Mouse (Mus musculus) CD4-positive helper T cell, adult 2 months (primary cell): Measurements from ENCODE around the gene Twsg1.

Experiments used
- DNase-seq: peaks from one replicate; pipeline ENCODE4 v3.0.0-alpha.2; 2012; ENCODE audit warnings: low read depth, missing footprints, low spot score

Twsg1 gene

DNA sequence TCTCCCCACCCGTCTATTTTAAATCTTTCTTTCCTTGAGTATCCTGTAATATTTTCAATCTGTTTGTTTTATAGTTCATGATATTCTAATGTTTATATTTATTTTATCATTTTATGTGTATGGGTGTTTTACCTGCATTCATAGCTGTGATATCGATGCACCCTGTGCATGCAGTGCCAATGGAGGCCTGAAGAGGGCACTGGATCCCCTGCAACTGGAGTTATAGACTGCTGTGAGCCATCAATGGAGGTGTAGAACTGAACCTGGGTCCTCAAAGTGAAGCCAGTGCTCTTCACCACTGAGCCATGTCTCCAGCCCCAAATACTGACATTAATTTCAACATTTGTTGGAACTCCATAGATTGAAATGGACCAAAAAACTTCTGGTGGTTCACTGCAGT, 17.3 kb downstream of the Twsg1 start:
- DNase-seq: no peak

DNA sequence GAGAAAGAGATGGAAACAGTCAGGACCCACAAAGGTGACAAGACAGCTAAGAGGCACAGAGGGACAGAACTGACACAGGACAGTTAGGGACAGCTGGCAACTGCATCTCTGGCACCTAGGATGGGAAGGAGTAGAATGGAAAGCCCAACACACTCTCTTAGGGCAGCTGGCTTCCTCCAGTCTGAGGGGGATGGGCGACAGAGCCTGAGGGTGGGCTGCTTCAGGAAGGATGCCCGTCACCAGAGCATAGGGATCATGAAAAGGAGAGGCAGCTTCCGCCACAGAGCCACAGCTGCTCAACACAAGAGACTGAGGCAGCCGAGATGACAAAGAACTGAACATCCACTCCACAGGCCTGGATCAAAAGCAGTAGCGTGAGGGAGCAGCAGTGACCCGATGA, 19.5 kb downstream of the Twsg1 start:
- DNase-seq: no peak

DNA sequence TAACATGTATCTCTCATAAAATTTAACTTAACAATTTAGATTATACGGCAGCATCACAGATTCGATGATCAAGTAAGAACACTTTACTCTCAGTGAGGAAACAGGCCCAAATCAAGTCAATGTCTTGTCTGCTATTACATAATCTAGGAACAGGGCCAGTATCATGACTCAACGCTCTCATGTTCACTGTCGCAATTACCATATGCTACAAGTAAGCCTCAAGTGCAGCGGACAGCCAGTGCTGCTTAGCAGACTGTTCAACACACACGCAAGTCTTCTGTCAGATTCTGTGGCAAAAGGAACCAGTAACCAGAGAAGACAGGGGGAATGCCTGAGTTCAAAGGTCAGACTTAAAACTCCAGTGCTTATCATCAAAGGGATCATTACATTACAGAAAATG, 20.1 kb downstream of the Twsg1 start:
- DNase-seq: no peak

DNA sequence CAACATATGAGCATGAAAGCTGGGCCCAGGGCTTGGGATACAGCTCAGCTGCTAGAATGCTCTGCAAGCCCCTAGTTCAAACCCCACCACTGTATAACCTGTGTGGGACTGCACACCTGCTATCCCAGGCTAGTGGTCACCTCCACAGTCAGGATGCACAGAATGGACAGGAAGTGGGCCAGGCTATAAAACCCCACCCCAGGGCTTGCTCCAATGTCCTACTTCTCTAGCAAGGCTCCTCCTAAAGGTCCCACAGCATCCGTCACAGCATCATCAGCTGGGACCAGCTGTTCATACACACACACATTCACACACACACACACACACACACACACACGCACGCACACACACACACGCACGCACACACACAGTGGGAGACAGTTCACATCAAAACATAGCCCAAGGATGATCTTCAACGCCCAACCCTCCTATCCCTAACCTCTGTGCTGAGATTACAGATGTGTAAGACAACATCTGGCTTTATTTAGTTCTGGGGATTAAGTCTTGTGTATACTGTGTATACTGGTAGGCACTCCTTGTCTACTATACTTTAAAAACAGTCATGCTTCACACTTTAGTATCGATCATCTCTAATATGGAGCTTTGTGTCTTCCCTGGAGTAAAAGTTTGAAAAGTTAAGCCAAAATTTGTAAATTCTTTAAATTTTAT, 20.7 kb downstream of the Twsg1 start:
- no peak for DNase-seq

DNA sequence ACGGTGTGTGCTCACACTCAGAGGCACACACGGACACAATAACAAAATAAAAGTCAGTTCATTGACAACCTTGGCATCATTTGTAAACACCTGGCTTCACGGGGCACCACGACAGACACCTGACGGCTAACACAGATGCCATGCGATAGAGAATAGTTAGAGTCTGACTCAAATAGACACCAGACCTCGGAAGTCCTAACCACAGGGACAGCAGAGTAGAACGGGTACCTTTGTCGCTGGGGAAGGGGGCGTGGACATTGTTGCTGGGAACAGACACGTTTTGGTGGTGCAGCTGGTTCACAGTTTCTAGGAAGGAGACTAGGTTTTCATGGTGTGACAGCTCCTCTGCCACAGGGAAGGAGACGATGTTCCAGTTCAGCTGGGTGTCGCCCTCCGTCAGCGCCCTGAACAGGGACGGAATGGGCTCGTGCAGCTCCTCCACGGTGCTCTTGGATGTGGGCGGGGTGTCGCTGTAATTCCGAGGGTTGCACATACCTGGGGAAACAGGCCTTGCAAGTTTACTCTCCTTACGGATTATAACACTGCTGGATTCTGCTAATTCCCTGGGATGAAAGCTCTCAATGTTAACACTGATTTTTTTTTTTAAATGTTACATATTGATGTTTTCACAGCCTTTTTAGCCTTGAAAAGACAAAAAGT, 21.6 kb downstream of the Twsg1 start:
- peak; percentile 60 for DNase-seq

DNA sequence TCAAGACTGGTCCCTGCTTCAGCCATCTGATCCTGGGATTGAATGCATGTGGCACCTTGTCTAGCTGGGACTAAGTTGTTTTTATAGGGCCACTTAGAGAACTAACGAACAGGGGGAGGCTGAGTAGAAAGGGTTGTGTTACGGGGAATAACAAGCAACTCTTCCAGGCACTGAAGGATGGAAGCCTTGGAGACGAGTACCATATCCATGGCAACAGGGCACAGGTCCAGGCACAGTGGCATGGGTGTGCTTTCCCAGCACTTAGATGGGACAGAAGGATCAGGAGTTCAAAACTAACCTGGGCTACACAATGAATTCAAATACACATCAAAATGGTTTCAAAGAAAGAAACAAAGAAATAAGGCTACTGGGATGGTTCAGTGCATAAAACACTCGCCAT, 23.9 kb downstream of the Twsg1 start:
- DNase-seq: no peak

DNA sequence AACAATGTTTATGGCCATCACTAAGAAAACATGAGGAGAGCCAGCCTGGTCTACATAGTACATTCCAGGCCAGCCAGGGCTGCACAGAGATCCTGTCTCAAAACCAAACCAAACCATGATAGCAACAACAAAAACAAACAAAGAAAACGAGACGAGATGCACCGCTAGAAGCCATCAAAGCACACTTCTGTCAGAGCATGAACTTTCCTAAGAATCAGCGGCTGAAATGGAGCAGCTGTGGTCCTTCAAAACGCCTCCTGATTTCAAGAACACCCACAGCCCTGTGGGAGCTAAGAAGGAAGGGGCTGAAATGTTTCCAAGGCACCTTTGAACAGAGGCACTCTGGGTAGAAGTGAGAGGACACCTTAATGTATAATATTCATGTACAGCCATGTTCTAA, 26.8 kb downstream of the Twsg1 start:
- no peak for DNase-seq

DNA sequence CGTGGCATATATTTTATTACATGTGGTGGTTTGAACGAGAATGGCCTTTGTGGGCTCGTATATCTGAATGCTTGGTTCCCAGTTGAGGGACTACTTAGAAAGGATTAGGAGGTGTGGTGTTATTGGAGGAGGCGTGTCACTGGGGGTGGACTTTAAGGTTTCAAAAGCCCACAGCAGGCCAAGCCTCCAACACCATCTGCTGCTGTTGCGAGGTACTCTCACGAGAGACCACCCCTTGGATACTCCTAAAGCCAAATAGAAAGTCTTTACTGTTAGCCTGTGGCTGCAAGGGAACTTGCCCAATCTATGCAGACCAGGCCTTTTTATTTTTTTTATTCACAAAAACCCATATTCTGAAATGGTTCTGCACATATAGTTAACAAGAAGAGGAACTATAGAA, 29.1 kb downstream of the Twsg1 start:
- DNase-seq: no peak

DNA sequence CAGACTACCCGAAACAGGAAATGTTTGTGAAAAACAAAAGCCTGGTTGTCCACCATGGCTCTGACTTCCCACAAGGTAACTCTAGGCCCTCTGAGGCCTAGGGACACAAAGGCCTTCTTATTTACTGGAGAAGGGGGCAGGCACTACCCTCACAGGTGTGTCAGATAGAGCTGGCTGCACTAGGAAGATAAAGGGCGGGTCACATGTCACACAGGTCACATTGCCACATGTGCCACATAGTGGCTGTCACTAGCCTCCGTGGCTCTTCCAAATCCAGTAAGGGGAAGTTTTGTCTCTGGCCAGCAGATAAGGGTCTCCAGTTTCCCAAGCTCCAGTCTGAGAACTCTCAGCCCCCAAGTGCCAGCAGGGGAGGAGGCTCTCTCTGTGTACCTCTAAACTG, 31.8 kb downstream of the Twsg1 start:
- DNase-seq: no peak

DNA sequence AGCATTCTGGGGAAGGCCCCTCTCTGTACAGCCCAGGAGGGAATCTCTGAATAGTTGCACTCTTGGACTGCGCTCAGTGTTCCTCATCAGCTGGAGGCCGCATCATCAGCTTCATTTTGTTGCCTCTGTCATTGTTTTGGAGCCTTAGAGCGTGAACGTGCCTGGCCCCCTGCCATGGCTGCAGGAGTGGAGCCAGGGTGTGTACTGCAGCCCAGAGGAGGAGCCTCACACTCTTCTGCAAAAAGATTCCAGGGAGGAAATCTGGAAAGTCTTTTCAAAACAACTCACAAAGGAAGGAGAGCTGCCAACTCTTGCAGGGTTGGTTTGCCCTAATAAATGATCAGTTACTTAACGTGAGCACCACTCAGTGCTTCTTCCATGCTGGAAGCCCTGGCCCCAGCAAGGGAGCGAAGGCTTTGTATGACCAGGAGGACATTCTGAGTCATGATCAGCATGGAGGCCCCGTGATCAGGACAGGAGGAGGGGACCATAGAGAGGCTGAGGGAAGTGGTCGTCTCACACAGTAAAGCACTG, 34.8 kb downstream of the Twsg1 start:
- no peak for DNase-seq

DNA sequence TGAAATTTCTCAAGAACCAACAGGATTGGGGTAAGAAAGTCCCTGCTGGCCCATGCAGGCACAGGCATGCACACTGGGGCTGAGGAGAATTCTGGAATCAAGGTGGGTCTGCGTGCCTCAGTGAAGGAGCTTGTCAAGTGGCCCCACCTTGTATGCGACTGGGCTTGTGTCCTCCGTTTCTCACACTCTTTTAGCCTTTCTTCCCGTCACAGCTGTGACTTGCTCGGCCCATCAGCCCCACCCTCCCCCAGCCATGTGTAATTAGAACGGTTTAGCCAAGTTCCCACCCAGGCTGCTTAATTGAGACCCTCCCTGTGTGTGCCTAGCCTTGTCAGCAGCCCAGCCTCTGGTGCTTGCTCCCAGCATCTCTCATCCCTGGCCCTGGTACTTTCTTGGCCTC, 36.9 kb downstream of the Twsg1 start:
- DNase-seq: no peak

DNA sequence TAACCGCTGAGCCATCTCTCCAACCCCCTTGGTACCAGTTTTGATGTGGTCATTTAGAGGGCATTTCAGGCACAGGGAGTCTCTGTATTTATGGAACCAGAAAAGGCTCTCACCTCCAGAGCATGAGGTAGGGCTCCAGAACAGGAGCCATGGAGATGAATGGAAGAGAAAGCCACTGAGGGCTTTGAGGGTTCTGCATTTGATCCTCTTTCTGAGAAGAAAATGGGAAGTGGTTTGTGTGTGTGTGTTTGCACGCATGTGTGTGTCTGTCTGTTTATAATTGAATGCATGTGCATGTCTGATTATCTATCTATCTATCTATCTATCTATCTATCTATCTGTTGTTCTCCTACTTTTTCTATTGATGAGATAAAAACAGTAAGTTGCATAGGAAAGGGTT, 38.8 kb downstream of the Twsg1 start:
- DNase-seq: no peak

DNA sequence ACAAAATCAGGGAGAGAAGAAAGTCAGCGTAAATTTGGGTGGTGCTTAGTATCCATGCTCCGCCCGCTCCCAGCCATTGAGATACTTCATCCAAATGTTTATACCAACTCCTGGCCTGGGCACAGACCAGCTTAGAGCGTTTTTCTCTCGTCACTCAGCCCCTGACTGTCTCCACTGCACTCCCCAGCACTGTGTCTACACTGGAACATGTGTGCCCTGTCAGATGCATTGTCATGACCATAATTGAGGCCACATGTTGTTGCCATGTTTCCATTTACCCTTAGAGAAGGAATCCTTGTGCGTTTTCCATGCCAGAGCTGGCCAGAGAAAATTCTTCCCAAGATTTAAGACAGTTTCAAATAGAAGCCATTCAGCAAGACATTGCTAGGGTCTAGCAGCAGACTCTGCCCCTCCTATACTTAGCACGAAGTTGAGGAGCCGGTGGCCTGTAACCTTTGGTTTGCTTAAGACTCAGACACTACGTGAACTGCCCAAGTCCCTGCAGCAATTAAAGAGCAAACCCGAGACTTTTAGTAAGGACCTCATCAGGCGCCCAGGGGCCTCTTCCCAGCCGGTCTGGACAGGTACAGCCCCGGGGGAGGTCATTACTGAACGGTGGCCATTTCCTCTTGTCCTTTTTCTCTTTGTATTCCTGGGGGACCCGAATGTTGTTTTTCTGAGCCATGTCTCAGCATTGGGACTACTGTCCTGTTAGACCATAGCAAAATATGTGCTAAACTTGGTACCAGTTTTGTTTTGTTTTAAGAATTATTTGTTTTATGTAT, 39.5 kb downstream of the Twsg1 start:
- no peak for DNase-seq

DNA sequence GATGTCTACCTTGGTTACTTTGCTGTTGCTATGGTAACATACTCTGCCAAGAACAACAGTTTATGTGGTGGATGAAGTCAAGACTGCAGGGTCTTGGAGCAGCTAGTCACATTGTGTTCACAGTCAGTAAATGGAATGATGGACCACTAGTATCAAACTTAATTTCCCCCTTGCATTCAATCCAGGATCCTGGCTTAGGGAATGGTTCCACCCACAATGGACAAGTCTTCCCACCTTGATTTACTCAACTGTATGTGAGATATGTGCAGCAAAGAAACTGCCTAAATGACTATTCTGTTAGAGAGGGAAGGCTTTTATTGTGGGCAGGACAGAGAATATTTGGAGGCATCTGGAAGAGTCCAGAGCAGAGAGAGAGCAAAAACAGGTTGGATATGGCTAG, 42.8 kb downstream of the Twsg1 start:
- no peak for DNase-seq

DNA sequence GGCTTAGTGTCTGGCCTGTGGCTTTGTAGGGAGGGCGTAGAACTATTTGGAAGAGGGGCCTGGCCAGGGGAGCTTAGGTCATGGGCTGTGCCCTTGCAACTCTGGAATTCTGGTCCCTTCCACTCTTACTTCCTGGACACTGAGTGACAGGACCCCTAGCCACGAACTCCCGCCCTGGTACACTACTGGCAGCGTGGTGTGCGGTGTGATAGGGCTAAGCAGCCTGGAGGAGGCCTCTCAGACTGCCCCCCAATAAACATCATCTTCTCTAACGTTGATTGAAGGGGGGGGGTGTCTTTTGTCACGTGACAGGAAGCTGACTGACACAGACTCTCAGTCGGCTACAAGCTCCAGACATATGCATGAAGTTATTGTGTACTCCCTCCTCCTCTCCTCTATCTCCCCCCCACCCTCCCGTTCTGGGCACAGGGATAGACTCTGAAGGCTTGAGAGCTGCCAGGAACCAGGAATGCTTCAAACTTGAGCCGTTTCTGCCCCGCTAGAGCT, 44.1 kb downstream of the Twsg1 start:
- DNase-seq: peak; percentile 75

DNA sequence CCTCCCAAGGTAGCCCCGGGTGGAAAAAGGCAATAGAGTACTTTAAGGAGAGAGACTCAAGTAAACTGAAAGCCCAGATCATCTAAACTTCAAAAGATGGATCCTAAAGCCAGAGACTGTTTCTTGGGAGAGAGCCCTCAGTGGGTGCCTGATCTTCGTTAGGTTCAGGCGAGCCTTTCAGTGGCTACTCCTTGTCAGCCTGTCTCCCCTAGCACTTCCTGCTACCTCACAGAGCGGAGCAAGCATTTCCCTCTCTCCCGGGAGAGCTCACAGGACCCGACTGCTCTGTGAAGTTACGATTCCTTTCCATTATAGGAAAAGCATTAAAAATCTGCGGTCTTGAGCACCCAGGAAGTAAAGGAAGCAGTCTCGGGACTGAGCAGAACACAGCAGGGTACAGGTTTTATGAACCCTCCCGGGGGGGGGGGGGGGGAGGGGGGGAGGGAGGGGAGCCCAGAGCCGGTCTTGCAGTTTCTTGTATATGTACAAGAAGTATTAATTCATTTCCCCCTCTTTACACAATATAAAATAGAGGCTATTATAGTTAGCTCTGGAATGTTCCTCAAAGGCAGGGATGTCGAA, 44.6 kb downstream of the Twsg1 start:
- DNase-seq: no peak

DNA sequence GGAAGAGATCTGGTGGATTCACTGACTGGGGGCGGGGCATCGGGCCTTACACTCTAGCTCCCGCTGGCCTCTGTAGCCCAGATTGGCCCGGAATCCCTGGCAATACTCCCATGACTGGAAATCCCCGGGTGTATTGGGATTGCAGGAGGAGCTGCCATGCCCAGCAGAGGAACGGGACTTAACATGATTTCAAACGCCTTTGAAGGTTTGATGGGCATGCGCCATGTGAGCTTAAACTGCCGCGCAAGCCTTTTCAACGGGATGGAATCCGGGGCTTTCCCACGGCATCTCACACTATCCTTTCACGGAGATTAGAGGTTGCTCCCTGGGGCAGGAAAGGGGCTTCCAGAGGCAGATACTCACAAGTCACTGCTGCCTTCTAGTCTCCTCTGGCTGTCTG, 45.8 kb downstream of the Twsg1 start:
- no peak for DNase-seq

DNA sequence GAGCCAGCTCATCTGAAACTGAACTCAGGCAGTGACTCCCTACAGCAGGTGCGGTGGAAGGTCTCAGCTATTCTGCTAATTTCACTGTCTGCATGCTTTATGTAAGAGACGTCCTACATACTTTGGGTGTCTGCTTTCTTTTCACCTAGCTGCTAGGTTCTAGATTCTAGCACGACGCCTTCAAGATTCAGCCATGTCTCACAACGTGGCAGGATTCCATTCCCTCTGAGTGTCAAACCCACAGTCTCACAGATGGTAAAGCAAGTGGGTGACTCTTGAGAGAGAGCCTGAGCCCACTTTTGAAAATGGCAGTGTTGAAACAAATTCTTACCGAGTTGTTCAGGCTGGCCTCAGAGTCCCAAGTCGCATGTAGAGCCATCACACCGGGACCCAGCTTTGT, 47.2 kb downstream of the Twsg1 start:
- no peak for DNase-seq

DNA sequence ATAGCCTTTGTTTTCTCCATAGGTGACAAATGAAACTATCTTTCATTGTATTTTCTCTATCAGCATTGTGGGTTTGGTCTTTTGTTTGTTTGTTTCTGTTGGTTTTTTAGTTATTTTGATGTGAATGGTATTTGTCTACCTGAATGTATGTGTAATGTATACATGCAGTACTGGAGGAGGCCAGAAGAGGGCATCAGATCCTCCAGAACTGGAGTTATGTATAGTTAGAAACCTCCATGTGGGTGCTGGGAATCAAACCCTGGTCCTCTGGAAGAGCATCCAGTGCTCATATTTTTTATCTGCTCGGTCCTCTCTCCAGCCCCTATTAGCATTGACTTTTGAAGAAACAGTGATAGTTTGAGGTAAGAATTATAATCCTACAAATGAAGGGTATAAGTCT, 48.0 kb downstream of the Twsg1 start:
- no peak for DNase-seq

DNA sequence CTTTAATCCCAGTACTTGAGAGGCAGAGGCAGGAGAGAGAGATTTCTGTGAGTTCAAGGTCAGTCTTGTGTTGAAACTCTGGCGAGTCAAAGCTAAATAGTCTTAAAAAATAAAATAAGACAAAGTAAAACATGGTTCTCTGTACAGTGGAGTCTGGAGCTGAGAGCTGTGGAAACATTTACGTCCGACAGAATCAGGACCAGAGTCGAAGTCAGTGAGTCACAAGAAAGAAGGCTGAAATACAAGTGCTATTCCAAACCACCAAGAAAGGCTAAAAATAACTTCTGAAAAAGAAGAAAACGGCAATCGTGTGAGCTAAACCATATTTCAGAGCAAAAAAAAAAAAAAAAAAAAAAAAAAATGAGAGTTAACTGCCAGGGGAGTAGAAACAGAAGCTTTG, 48.7 kb downstream of the Twsg1 start:
- no peak for DNase-seq

DNA sequence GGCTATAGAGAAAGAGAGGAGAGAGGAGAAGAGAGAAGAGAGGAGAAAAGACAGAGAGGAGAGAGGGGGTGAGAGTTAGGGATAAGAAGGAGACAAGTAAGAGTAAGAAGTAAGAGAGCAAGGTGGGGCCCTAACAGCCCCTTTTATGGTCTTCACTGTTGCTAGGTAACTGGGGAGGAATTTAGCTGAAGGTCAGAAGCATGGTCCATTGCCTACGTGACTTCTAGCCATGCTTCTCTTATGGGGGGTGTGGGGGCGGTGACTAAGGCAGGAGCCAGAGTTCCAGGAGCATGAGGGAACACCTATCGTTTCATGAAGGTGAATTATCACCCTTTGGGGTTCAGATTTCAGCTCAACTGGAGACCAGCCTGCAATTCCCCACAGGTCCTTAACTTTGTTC, 55.0 kb downstream of the Twsg1 start:
- no peak for DNase-seq

DNA sequence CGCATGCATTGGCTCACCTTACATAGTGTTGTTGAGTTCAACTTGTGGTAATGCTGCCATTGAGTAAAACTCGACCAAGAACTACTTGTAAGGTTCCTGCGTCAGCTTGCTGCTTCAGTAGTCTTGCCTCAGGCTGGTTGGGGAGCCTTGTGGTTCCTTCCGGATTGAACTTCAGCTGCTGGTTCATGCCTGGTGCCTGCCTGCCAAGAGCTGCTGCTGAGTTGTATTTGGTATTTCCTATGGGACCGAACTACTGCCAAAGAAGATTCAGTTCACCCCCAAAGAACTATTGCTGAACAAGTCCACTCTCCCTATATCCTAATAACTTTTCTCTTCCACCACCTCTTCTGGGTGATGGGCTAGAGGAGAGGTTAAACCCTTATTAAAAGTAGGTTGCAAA, 61.5 kb downstream of the Twsg1 start:
- no peak for DNase-seq
